Comparison of ENCODE assay signal across 9 mouse cellular contexts in the genomic region with DNA sequence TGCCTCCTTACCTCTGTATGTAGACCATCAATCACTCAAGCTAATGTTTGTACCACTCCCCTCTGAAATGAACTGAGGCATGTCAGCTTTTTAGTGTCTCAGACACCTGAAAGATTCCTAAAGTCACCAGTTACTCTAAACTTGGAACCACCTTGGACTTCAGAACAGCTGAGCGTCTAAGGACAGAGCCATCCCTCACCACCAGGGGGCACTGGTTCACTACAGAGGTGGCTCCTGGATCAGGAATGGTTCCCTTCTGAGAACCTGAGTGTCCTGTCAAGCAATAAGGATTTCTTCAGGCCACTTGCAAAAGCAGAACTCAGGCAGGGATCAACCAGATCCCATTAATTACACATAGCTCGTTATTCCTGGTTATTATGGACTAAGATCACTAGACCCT. TPM values are rescaled to one million over a fixed set of nuclear protein-coding genes. Genes with fewer than 3 reads are reported as not detected.
DNase-seq lines count a peak whose midpoint lies in the region; ATAC-seq and TF ChIP-seq lines count a peak whose summit lies in the region.
"Had no signal": no experiment of that assay in that cellular context is flagged by ENCODE, and none has a peak within 500 bp of the region (broad histone marks: within the 10 kb centered on the region; RNA-seq: fewer than 3 reads in every experiment).

No protein-coding gene starts in this region.

- no peak overlapping the region for H3K4me3 ChIP-seq in liver, embryonic 12.5 days
- H3K4me3 ChIP-seq in forebrain, postnatal 0 days (ENCODE audit: low read depth, low read length): no peak overlapping the region
- H3K4me3 ChIP-seq in intestine, embryonic 15.5 days (replicated peaks): no peak overlapping the region
- no peak overlapping the region for H3K4me3 ChIP-seq in stomach, embryonic 16.5 days (replicated peaks; ENCODE audit: low read length)
- H3K4me3 ChIP-seq: embryonic facial prominence, embryonic 13.5 days had no signal

- peak; percentile 79 for DNase-seq in liver
- DNase-seq in c-Kit-positive CD71-positive TER-119-positive erythroid progenitor cells, embryonic 14.5 days (ENCODE audit: low spot score): peak; percentile 68
- peak; percentile 87 for DNase-seq in forebrain, postnatal 0 days
- DNase-seq in left cerebral cortex, postnatal 4 days: peak; percentile 87
- peak; percentile 50 to 68 for DNase-seq in natural killer cell, adult 2 months (ENCODE audit: low spot score in 2 of 2)

- no peak overlapping the region for H3K27ac ChIP-seq in liver, embryonic 12.5 days
- no peak overlapping the region for H3K27ac ChIP-seq in forebrain, postnatal 0 days (ENCODE audit: low read depth, low read length)
- no peak overlapping the region for H3K27ac ChIP-seq in intestine, embryonic 15.5 days
- no peak overlapping the region for H3K27ac ChIP-seq in stomach, embryonic 16.5 days (ENCODE audit: low read length)
- H3K27ac ChIP-seq: embryonic facial prominence, embryonic 13.5 days had no signal

- WGBS in liver, embryonic 12.5 days (ENCODE audit: insufficient replicate concordance): 8% methylated on average over 2 of the region's 2 CpGs
- 5% methylated on average over 2 of the region's 2 CpGs for WGBS in forebrain, postnatal 0 days
- 6% methylated on average over 2 of the region's 2 CpGs for WGBS in intestine, embryonic 15.5 days
- WGBS in stomach, embryonic 16.5 days: 5% methylated on average over 2 of the region's 2 CpGs

- H3K4me2 ChIP-seq in liver, embryonic 12.5 days: no peak overlapping the region
- no peak overlapping the region for H3K4me2 ChIP-seq in forebrain, postnatal 0 days (ENCODE audit: low read depth)
- no peak overlapping the region for H3K4me2 ChIP-seq in intestine, embryonic 15.5 days (replicated peaks)
- no peak overlapping the region for H3K4me2 ChIP-seq in stomach, embryonic 16.5 days (ENCODE audit: low read depth, low read length)
- H3K4me2 ChIP-seq: embryonic facial prominence, embryonic 13.5 days had no signal

- no peaks in the 10 kb centered on the region for H3K36me3 ChIP-seq in liver, embryonic 12.5 days
- H3K36me3 ChIP-seq in forebrain, postnatal 0 days (ENCODE audit: insufficient read depth): no peaks in the 10 kb centered on the region
- H3K36me3 ChIP-seq in intestine, embryonic 15.5 days: no peaks in the 10 kb centered on the region
- H3K36me3 ChIP-seq in stomach, embryonic 16.5 days (ENCODE audit: control insufficient read depth, insufficient read depth, low read length): no peaks in the 10 kb centered on the region
- H3K36me3 ChIP-seq: embryonic facial prominence, embryonic 13.5 days had no signal

- ATAC-seq in liver, embryonic 12.5 days: no peak
- peak; percentile 54; the same call in 1 of the 2 replicates for ATAC-seq in forebrain, postnatal 0 days
- ATAC-seq in intestine, embryonic 15.5 days: peak; percentile 49; the same call in 1 of the 2 replicates
- ATAC-seq in stomach, embryonic 16.5 days (ENCODE audit: insufficient read depth, low FRiP score): peak; percentile 63; the same call in 1 of the 2 replicates

- intact Hi-C loops in left cerebral cortex, postnatal 4 days (cut with DNase I): loop anchor here (10.0 kb wide), 1 partner anchor 365 kb away; no protein-coding TSS in a partner anchor

- H3K4me1 ChIP-seq in liver, embryonic 12.5 days: peaks cover 9% of the 10 kb centered on the region
- no peaks in the 10 kb centered on the region for H3K4me1 ChIP-seq in forebrain, postnatal 0 days (ENCODE audit: insufficient read depth)
- no peaks in the 10 kb centered on the region; the same call in 1 of the 2 replicates for H3K4me1 ChIP-seq in intestine, embryonic 15.5 days (replicated peaks)
- no peaks in the 10 kb centered on the region for H3K4me1 ChIP-seq in stomach, embryonic 16.5 days (ENCODE audit: control insufficient read depth, insufficient read depth, low read length)

- no peaks in the 10 kb centered on the region for H3K9me3 ChIP-seq in liver, embryonic 12.5 days (replicated peaks)
- H3K9me3 ChIP-seq in forebrain, postnatal 0 days (ENCODE audit: low read length): no peaks in the 10 kb centered on the region
- no peaks in the 10 kb centered on the region for H3K9me3 ChIP-seq in intestine, embryonic 15.5 days
- H3K9me3 ChIP-seq in stomach, embryonic 16.5 days (replicated peaks; ENCODE audit: control insufficient read depth, low read length): no peaks in the 10 kb centered on the region
- H3K9me3 ChIP-seq: embryonic facial prominence, embryonic 13.5 days had no signal

- H3K9ac ChIP-seq in liver, embryonic 12.5 days: no peak overlapping the region
- no peak overlapping the region for H3K9ac ChIP-seq in forebrain, postnatal 0 days
- H3K9ac ChIP-seq in intestine, embryonic 15.5 days: no peak overlapping the region
- no peak overlapping the region for H3K9ac ChIP-seq in stomach, embryonic 16.5 days (ENCODE audit: low read length)
- H3K9ac ChIP-seq: embryonic facial prominence, embryonic 13.5 days had no signal

- peaks cover 8% of the 10 kb centered on the region; the same call in 1 of the 2 replicates for H3K27me3 ChIP-seq in liver, embryonic 12.5 days (replicated peaks)
- no peaks in the 10 kb centered on the region for H3K27me3 ChIP-seq in forebrain, postnatal 0 days (ENCODE audit: insufficient read depth, low read length)
- H3K27me3 ChIP-seq in intestine, embryonic 15.5 days (replicated peaks): no peaks in the 10 kb centered on the region
- no peaks in the 10 kb centered on the region for H3K27me3 ChIP-seq in stomach, embryonic 16.5 days (ENCODE audit: control insufficient read depth, insufficient read depth, low read length)
- H3K27me3 ChIP-seq: embryonic facial prominence, embryonic 13.5 days had no signal

- TF ChIP-seq CTCF in forebrain, postnatal 0 days (IDR thresholded peaks at IDR 0.05; ENCODE audit: low read depth): peak; percentile 95

RNA-seq across cellular contexts. Expression of a gene that starts 5.9 kb away (rescaled TPM):
- polyA plus RNA-seq in liver, embryonic 12.5 days (2016; fragmentation: Nextera tagmentation; extraction: Ambion mirVana): 12.2 and 13.8 TPM in 2 replicates
- total RNA-seq in forebrain, postnatal 0 days (2014; rRNA removed): 6.0 and 9.9 TPM in 2 replicates
- 6.0 and 8.1 TPM in 2 replicates for polyA plus RNA-seq in forebrain, postnatal 0 days (2015; fragmentation: Nextera tagmentation; extraction: Ambion mirVana)
- 10.6 and 11.0 TPM in 2 replicates for polyA plus RNA-seq in intestine, embryonic 15.5 days (2015; fragmentation: Nextera tagmentation; extraction: Ambion mirVana)
- 10 to 100 TPM; 44.9 to 45.4 TPM for total RNA-seq in left cerebral cortex, postnatal 4 days (2021)
- 7.7 and 8.7 TPM in 2 replicates for polyA plus RNA-seq in stomach, embryonic 16.5 days (2015; fragmentation: Nextera tagmentation; extraction: Ambion mirVana)

RNA-seq across cellular contexts. Expression of a gene that starts 30.5 kb away (rescaled TPM):
- polyA plus RNA-seq in liver, embryonic 12.5 days (2016; fragmentation: Nextera tagmentation; extraction: Ambion mirVana): 30.9 and 33.6 TPM in 2 replicates
- total RNA-seq in forebrain, postnatal 0 days (2014; rRNA removed): 20.2 and 29.5 TPM in 2 replicates
- polyA plus RNA-seq in forebrain, postnatal 0 days (2015; fragmentation: Nextera tagmentation; extraction: Ambion mirVana): 19.5 and 20.4 TPM in 2 replicates
- 30.2 and 35.8 TPM in 2 replicates for polyA plus RNA-seq in intestine, embryonic 15.5 days (2015; fragmentation: Nextera tagmentation; extraction: Ambion mirVana)
- total RNA-seq in left cerebral cortex, postnatal 4 days (2021): 10 to 100 TPM; 31.2 to 34.1 TPM
- 31.5 and 34.6 TPM in 2 replicates for polyA plus RNA-seq in stomach, embryonic 16.5 days (2015; fragmentation: Nextera tagmentation; extraction: Ambion mirVana)

RNA-seq across cellular contexts. Expression of a gene that starts 47.1 kb away (rescaled TPM):
- polyA plus RNA-seq in liver, embryonic 12.5 days (2016; fragmentation: Nextera tagmentation; extraction: Ambion mirVana): not detected in 2 replicates
- not detected in 2 replicates for total RNA-seq in forebrain, postnatal 0 days (2014; rRNA removed)
- not detected in 2 replicates for polyA plus RNA-seq in forebrain, postnatal 0 days (2015; fragmentation: Nextera tagmentation; extraction: Ambion mirVana)
- 0.16 and 0.23 TPM in 2 replicates for polyA plus RNA-seq in intestine, embryonic 15.5 days (2015; fragmentation: Nextera tagmentation; extraction: Ambion mirVana)
- not detected for total RNA-seq in left cerebral cortex, postnatal 4 days (2021)
- polyA plus RNA-seq in stomach, embryonic 16.5 days (2015; fragmentation: Nextera tagmentation; extraction: Ambion mirVana): 1.2 and 1.3 TPM in 2 replicates

RNA-seq across cellular contexts. Expression of a gene that starts 50.4 kb away (rescaled TPM):
- 0.13 and 0.26 TPM in 2 replicates for polyA plus RNA-seq in liver, embryonic 12.5 days (2016; fragmentation: Nextera tagmentation; extraction: Ambion mirVana)
- not detected in 2 replicates for total RNA-seq in forebrain, postnatal 0 days (2014; rRNA removed)
- 0.18 TPM in 1 of 2 replicates, not detected in the other for polyA plus RNA-seq in forebrain, postnatal 0 days (2015; fragmentation: Nextera tagmentation; extraction: Ambion mirVana)
- polyA plus RNA-seq in intestine, embryonic 15.5 days (2015; fragmentation: Nextera tagmentation; extraction: Ambion mirVana): 0.40 and 0.56 TPM in 2 replicates
- under 1 TPM; 0.42 to 0.64 TPM for total RNA-seq in left cerebral cortex, postnatal 4 days (2021)
- polyA plus RNA-seq in stomach, embryonic 16.5 days (2015; fragmentation: Nextera tagmentation; extraction: Ambion mirVana): 0.30 and 0.35 TPM in 2 replicates
- polyA plus RNA-seq: embryonic facial prominence, embryonic 13.5 days had no signal
